Mouse (Mus musculus): ENCODE data around the gene Ephb4. TPM values are rescaled to one million over a fixed set of nuclear protein-coding genes. Genes with fewer than 3 reads are reported as not detected.

The Ephb4 gene
- total and polyA plus RNA-seq, 3 experiments: 0.08 to 0.12 TPM; not detected in 1

- Histone ChIP-seq H3K4me1 (ENCODE audit: control insufficient read depth in 1 of 2, insufficient read depth in 2 of 2, low read length in 2 of 2) (peaks cover 5 to 36% of the 10 kb centered on the region in 2 experiments; a peak in 3 of 4 replicates), H3K27ac (ENCODE audit: control insufficient read depth, low read depth, low read length) (peak overlapping the region; percentile 93)
- DNase-seq (ENCODE audit: low read depth, low spot score): peak; percentile 68
- TF ChIP-seq SMC3 (IDR thresholded peaks at IDR 0.05; ENCODE audit: low read depth, low read length): no peak
- no peak for TF ChIP-seq E2F4 (IDR thresholded peaks at IDR 0.05; ENCODE audit: borderline replicate concordance, low read depth, low read length)
- no peak for TF ChIP-seq RAD21 (IDR thresholded peaks at IDR 0.05; ENCODE audit: low read depth, low read length)
- TF ChIP-seq ELF1 (IDR thresholded peaks at IDR 0.05; ENCODE audit: low read depth, low read length): no peak
- TF ChIP-seq MAX (IDR thresholded peaks at IDR 0.05; ENCODE audit: low read length): peak; percentile 90
- TF ChIP-seq JUND (IDR thresholded peaks at IDR 0.05; ENCODE audit: low read depth, low read length): no peak
- no peak for TF ChIP-seq CTCF (IDR thresholded peaks at IDR 0.05 in 2 of 3, conservative IDR thresholded peaks at IDR 0.05 in 1 of 3; ENCODE audit: control insufficient read depth in 1 of 3, insufficient read depth in 1 of 3, low read depth in 2 of 3, low read length in 3 of 3, poor library complexity in 1 of 3, severe bottlenecking in 1 of 3)
- TF ChIP-seq USF1 (IDR thresholded peaks at IDR 0.05; ENCODE audit: low read depth, low read length): 0 out of 2 replicates have a peak, but pooled peaks have one; percentile 18
- TF ChIP-seq MXI1 (IDR thresholded peaks at IDR 0.05; ENCODE audit: low read depth, low read length): peak; percentile 94
- no peak for TF ChIP-seq ZKSCAN1 (IDR thresholded peaks at IDR 0.05; ENCODE audit: low read depth, low read length)
- TF ChIP-seq NELFE (IDR thresholded peaks at IDR 0.05; ENCODE audit: low read depth, low read length): 0 out of 2 replicates have a peak, but pooled peaks have one; percentile 9
- no peak for TF ChIP-seq ZMIZ1 (IDR thresholded peaks at IDR 0.05; ENCODE audit: low read depth, low read length)
- peak; percentile 9; the same call in 1 of the 2 replicates for TF ChIP-seq ETS1 (IDR thresholded peaks at IDR 0.05; ENCODE audit: low read depth, low read length)
- TF ChIP-seq MAFK (IDR thresholded peaks at IDR 0.05; ENCODE audit: borderline replicate concordance, low read depth, low read length): 0 out of 2 replicates have a peak, but pooled peaks have one; percentile 49
- peak; percentile 31; the same call in 1 of the 2 replicates for TF ChIP-seq RCOR1 (IDR thresholded peaks at IDR 0.05; ENCODE audit: low read depth, low read length)
- TF ChIP-seq BHLHE40 (IDR thresholded peaks at IDR 0.05; ENCODE audit: borderline replicate concordance, low read depth, low read length): no peak
- no peak for TF ChIP-seq KAT2A (conservative IDR thresholded peaks at IDR 0.05; ENCODE audit: low read depth, low read length)
- no peak for TF ChIP-seq TCF12 (IDR thresholded peaks at IDR 0.05; ENCODE audit: low read depth, low read length)
- peak in 1 of 2 experiments; percentile 28; a peak in 1 of 4 replicates for TF ChIP-seq POLR2A (IDR thresholded peaks at IDR 0.05; ENCODE audit: control insufficient read depth in 1 of 2, insufficient read depth in 1 of 2, low read depth in 1 of 2, low read length in 2 of 2, poor library complexity in 1 of 2)
- TF ChIP-seq UBTF (IDR thresholded peaks at IDR 0.05; ENCODE audit: borderline replicate concordance, insufficient read depth, low read depth, low read length): no peak
- peak; percentile 40; the same call in 1 of the 2 replicates for TF ChIP-seq GABPA (IDR thresholded peaks at IDR 0.05; ENCODE audit: low read depth, low read length)
- TF ChIP-seq CHD1 (IDR thresholded peaks at IDR 0.05; ENCODE audit: low read depth, low read length): no peak
- 0 out of 2 replicates have a peak, but pooled peaks have one; percentile 57 for TF ChIP-seq SIN3A (IDR thresholded peaks at IDR 0.05; ENCODE audit: low read length)
- TF ChIP-seq POLR2AphosphoS2 (IDR thresholded peaks at IDR 0.05; ENCODE audit: low read length): no peak
- TF ChIP-seq ZC3H11A (IDR thresholded peaks at IDR 0.05; ENCODE audit: low read depth, low read length): no peak
- no peak for TF ChIP-seq ZNF384 (IDR thresholded peaks at IDR 0.05; ENCODE audit: low read depth, low read length)
- no peak for TF ChIP-seq HCFC1 (IDR thresholded peaks at IDR 0.05; ENCODE audit: low read depth, low read length)
- no peak for TF ChIP-seq CHD2 (IDR thresholded peaks at IDR 0.05; ENCODE audit: low read length)
- no peak for TF ChIP-seq EP300 (IDR thresholded peaks at IDR 0.05; ENCODE audit: low read depth in 1 of 2, low read length in 2 of 2)
- no peak for TF ChIP-seq TAL1 (IDR thresholded peaks at IDR 0.05; ENCODE audit: low read length)
- no peak for TF ChIP-seq TBP (IDR thresholded peaks at IDR 0.05; ENCODE audit: low read depth, low read length)
- no peak for TF ChIP-seq GATA1 (IDR thresholded peaks at IDR 0.05; ENCODE audit: low read depth, low read length)
- no peak for TF ChIP-seq MAZ (IDR thresholded peaks at IDR 0.05; ENCODE audit: low read depth, low read length)
- no peak for TF ChIP-seq USF2 (IDR thresholded peaks at IDR 0.05; ENCODE audit: borderline replicate concordance in 1 of 2, insufficient read depth in 1 of 2, low read depth in 1 of 2, low read length in 2 of 2)
- TF ChIP-seq NRF1 (IDR thresholded peaks at IDR 0.05; ENCODE audit: insufficient read depth, low read depth, low read length, poor library complexity, severe bottlenecking): no peak
- TF ChIP-seq MYC (IDR thresholded peaks at IDR 0.05; ENCODE audit: low read depth, low read length): peak; percentile 94
- TF ChIP-seq MEF2A (IDR thresholded peaks at IDR 0.05; ENCODE audit: extremely low read depth, insufficient replicate concordance, low read depth, low read length, poor library complexity, severe bottlenecking): no peak
Measured at GRCm38 (mm10) chr5:137305822-137306221, 44.1 kb upstream of the Ephb4 start.

More at GRCm38 (mm10) chr5:137305822-137306221, 44.1 kb upstream of the Ephb4 start:
- Histone ChIP-seq H3K79me2 (ENCODE audit: control insufficient read depth, insufficient read depth, low read length, poor library complexity) (peaks cover 43% of the 10 kb centered on the region), H3K36me3 (ENCODE audit: control insufficient read depth in 1 of 2, insufficient read depth in 2 of 2, low read length in 2 of 2) (peaks cover 3 to 41% of the 10 kb centered on the region in 2 experiments; a peak in 3 of 4 replicates), H3K9me3 (replicated peaks; ENCODE audit: insufficient read depth, low read length) (no peaks in the 10 kb centered on the region), H3K27me3 (ENCODE audit: control insufficient read depth in 1 of 2, insufficient read depth in 2 of 2, low read length in 2 of 2) (no peaks in the 10 kb centered on the region), H3K4me3 (ENCODE audit: control insufficient read depth in 1 of 2, insufficient read depth in 1 of 2, low read depth in 2 of 2, low read length in 2 of 2) (peak overlapping the region; percentile 73 to 86), H3K9ac (ENCODE audit: control insufficient read depth, low read depth, low read length, poor library complexity, severe bottlenecking) (peak overlapping the region; percentile 93)

Measured in MEL (cell line).